Mouse (Mus musculus) spleen, adult 2 months (tissue): ENCODE measurements around the gene Tchp. TPM values are rescaled to one million over a fixed set of nuclear protein-coding genes. Genes with fewer than 3 reads are reported as not detected.

Source experiments
- DNase-seq, 2 experiments: peaks; one replicate each; pipeline versions ENCODE4 v3.0.0 to v3.0.0-alpha.2; 2012 to 2021; ENCODE audit warnings: low spot score in 2 of 2, low read depth in 1 of 2
- H3K27ac ChIP-seq: fragments of 200-500 bp; 2 replicates; pipeline ENCODE4 v1.5.1; 2012; ENCODE audit warnings: low read length, inconsistent platforms; ENCODE audit not compliant: insufficient read depth
- H3K27me3 ChIP-seq: fragments of 200-500 bp; 2 replicates; pipeline ENCODE4 v1.6.1; 2012; ENCODE audit warnings: mild to moderate bottlenecking, moderate library complexity, low read length, inconsistent platforms; ENCODE audit not compliant: control insufficient read depth, insufficient read depth
- H3K36me3 ChIP-seq: fragments of 200-500 bp; 2 replicates; pipeline ENCODE4 v1.6.1; 2012; ENCODE audit warnings: mild to moderate bottlenecking, low read length, inconsistent platforms; ENCODE audit not compliant: control insufficient read depth, insufficient read depth
- H3K4me1 ChIP-seq: fragments of 200-500 bp; 2 replicates; pipeline ENCODE4 v1.6.1; 2011; ENCODE audit warnings: inconsistent platforms; ENCODE audit not compliant: control insufficient read depth, insufficient read depth, insufficient read length
- H3K4me3 ChIP-seq: fragments of 200-500 bp; 2 replicates; pipeline ENCODE4 v1.5.1; 2011; ENCODE audit warnings: mild to moderate bottlenecking, inconsistent platforms; ENCODE audit not compliant: insufficient read depth, insufficient read length; ENCODE audit errors: extremely low read depth
- CTCF ChIP-seq: fragments of 200-500 bp; IDR thresholded peaks from 2 replicates; pipeline ENCODE4 v1.5.1; 2011; ENCODE audit warnings: mild to moderate bottlenecking, inconsistent platforms; ENCODE audit not compliant: insufficient read depth, insufficient read length, insufficient replicate concordance; ENCODE audit errors: extremely low read depth
- POLR2A ChIP-seq: fragments of 200-500 bp; IDR thresholded peaks from 2 replicates; pipeline ENCODE4 v1.6.1; 2011; ENCODE audit warnings: low read depth, low read length, inconsistent platforms
- WGBS: fragments of 180-500 bp; shearing (Covaris S2); methylation state at CpG from one replicate; pipeline ENCODE4 v1.1.7; 2018; 5-methylcytosine and 5-hydroxymethylcytosine counted together
- polyA plus RNA-seq: library from polyadenylated mRNA; depleted of rRNA; stranded (reverse); fragments of >200 nt; gene quantifications from 2 replicates; pipeline ENCODE4 v1.2.3, GENCODE M21; 2012

Tchp gene
- polyA plus RNA-seq, 1 experiment = 14.1 TPM

DNA sequence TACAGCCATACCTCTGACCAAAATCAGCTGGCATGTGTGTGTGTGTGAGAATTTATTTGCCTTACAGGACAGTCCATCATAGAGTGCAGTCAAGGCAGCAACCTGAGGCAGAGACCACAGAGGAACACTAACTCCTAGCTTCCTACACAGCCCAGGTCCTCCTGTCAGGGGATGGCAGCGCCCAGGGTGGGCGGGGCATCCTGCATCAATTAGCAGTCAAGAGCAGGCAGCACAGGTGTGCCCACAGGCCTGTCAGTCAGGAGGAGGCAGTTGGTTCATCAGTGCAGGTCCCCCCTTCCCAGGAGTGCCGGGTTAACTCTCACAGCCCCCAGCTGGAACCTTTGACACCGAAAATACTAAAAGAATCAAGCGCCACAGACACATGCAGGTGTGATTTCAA lies 38.5 kb upstream of the Tchp start:
- no peak overlapping the region for H3K27ac ChIP-seq
- H3K4me1 ChIP-seq = no peaks in the 10 kb centered on the region
- DNase-seq = no peak
- TF ChIP-seq CTCF (no peak), POLR2A (no peak)
- H3K4me3 ChIP-seq = no peak overlapping the region
- WGBS = 87% methylated on average over 5 of the region's 5 CpGs
- H3K36me3 ChIP-seq = peaks cover 19% of the 10 kb centered on the region
- no peaks in the 10 kb centered on the region for H3K27me3 ChIP-seq

DNA sequence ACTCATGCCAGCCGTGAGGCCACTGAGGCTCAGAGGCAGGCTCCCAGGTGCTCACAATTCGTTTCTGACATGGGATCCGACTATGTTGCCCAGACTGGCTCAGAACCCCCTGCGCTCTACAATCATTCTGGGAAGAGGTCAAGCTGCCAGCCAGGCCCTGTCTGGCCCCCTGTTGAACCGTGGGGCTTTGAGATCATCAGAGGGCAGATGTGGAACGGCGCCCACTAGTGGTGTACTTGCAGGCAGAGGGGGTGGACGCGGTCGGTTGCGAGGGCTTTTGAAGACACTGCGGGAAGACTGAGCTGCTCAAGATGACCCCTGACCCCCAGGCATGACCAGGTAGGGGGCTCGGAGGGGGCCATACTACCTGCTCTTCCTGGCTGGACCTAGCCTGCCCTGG lies 34.4 kb upstream of the Tchp start:
- DNase-seq = no peak
- Histone ChIP-seq H3K27ac (no peak overlapping the region), H3K36me3 (peaks cover 46% of the 10 kb centered on the region), H3K27me3 (no peaks in the 10 kb centered on the region), H3K4me1 (no peaks in the 10 kb centered on the region), H3K4me3 (no peak overlapping the region)
- TF ChIP-seq POLR2A (no peak), CTCF (0 out of 2 replicates have a peak, but pooled peaks have one; percentile 0)
- 94% methylated on average over 13 of the region's 13 CpGs for WGBS

DNA sequence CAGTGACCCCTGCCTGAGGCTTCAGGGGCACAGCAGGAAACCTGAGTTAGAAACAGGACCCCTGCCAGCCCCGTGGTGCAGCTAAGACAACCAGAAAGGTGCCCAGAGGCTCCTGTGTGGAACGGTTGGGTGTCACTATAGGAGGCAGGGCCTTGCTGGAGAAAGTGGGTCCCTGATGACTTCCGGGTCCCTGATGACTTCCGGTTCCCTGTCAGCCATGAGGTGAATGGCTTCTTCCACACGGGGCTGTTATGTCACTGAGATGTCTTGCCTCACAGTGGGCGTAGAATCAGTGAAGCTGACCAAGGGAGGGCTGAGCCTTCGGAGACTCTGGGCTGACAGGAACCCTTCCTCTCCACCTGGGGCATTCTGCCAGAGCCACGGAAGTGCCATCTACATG lies 33.0 kb upstream of the Tchp start:
- TF ChIP-seq CTCF (no peak), POLR2A (no peak)
- Histone ChIP-seq H3K4me3 (no peak overlapping the region), H3K27ac (no peak overlapping the region), H3K27me3 (no peaks in the 10 kb centered on the region), H3K4me1 (no peaks in the 10 kb centered on the region), H3K36me3 (peaks cover 43% of the 10 kb centered on the region)
- no peak for DNase-seq
- 91% methylated on average over 8 of the region's 8 CpGs for WGBS

DNA sequence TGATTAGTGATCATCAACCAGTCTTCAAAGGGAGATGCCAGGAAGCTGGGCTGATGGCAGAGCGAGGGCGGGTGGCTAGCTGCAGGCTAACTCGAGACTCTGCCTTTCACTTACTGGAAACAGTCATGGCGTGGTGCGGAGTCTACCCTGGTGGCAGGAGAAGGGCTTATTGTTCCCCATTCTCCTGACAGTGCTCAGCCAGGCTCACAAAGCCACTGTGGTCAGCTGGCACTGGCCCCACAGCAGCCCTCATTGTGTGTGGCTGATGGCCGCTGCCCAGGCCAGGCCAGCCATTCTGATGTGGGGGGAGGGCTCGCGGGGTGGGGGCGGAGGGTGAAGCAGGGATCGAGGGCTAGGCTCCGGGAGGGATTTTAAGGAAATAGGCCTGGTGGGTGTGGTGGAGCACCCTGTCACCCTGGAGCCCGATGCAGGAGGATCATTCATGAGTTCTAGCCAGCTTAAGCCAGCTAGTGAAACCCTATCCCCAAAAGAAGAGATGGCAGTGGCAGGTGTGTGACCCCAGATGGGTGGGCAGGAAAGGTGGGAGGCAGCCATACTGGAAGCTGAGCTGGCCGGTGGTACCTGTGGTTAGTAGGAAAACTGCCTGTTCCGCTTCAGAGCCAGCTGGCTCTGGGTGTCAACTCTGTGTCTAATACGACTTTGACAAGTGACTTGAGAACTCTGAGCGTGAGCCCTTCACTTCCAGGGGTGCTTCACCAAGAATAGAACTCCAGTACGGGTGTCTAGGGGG lies 27.5 kb upstream of the Tchp start:
- H3K27ac ChIP-seq = peak overlapping the region; percentile 82
- 46% methylated on average over 17 of the region's 17 CpGs for WGBS

DNA sequence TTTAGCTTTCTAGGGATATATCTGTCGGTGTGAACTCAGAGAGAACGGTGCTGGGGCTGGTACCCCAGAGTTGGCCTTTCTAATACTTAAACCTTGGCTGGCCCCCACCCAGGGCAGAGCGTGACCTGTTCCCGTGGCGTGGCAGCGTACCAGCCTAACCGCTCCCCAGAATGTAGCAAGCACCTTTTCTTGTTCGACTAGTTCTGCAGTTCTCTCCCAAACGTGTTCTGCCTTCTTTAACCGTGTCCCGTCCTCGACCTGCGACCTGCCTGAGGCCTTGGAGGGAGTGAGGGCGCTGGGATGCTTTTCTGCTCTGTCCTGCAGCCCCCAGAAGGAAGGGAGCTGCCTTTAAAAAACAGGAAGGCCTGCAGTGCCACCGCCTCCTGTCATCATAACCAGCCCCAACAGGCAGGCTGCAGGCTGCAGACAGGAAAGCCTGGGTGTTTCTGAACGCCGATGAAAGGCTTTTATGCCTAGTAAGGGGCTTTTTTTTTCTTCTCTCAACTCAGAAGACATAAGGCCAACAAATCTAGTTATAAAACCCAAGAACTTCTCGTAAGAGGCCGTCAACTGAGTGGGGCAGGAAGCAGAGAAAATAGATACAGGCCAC lies 26.8 kb upstream of the Tchp start:
- Histone ChIP-seq H3K36me3 (peaks cover 13% of the 10 kb centered on the region), H3K27ac (peak overlapping the region; percentile 82), H3K4me3 (peak overlapping the region; percentile 35; the same call in 1 of the 2 replicates), H3K4me1 (peaks cover 35% of the 10 kb centered on the region; the same call in 1 of the 2 replicates), H3K27me3 (no peaks in the 10 kb centered on the region)
- DNase-seq = no peak
- TF ChIP-seq CTCF (no peak), POLR2A (no peak)
- WGBS = 21% methylated on average over 19 of the region's 19 CpGs

More for the DNA sequence above, 27.5 kb upstream of the Tchp start:
- Histone ChIP-seq H3K36me3 (peaks cover 19% of the 10 kb centered on the region), H3K4me3 (no peak overlapping the region), H3K27me3 (no peaks in the 10 kb centered on the region), H3K4me1 (peaks cover 29% of the 10 kb centered on the region; the same call in 1 of the 2 replicates)
- DNase-seq = no peak
- TF ChIP-seq POLR2A (no peak), CTCF (no peak)

DNA sequence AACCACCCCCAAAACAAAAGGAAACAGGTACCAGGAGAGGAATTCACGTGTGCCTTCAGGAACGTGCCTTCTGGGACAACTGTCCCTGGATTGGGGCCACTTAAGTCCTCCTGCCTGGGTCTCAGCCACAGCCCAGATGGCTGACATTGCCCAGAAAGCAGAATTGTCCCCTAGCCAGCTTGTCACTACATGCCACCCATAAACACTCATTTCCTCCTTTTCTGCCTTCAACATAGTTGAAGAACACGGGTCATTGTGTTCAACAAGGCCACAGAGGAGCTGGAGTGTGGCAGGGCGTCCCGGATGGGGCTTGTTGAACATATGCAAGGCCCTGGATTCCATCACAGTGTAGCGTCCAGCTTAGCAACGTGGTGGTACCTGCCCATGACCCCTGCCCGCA lies 25.8 kb upstream of the Tchp start:
- H3K27ac ChIP-seq = peak overlapping the region; percentile 46
- TF ChIP-seq POLR2A = no peak
- no peak for TF ChIP-seq CTCF
- peaks cover 4% of the 10 kb centered on the region for H3K36me3 ChIP-seq
- H3K27me3 ChIP-seq = no peaks in the 10 kb centered on the region
- no peak for DNase-seq
- WGBS = 30% methylated on average over 8 of the region's 8 CpGs
- H3K4me3 ChIP-seq = no peak overlapping the region
- peaks cover 35% of the 10 kb centered on the region; the same call in 1 of the 2 replicates for H3K4me1 ChIP-seq

DNA sequence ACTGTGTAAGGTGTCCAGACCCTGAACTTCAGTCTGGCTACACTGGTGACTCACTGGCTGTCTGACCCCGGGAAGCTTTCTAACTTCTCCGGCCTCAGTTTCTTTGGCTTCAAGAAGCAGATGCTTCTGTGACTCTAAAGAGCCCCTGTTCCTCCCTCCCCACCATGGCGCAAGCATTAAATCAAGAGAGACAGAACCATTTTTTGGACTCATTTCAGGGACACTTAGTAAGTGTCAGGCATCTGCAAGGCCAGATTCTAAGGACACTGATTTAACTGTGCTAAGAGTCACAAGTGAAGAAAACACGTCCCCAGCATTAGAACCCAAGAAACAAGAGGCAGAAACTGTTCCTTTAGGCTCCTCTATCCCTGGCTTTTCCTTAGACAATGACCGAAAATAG lies 21.6 kb upstream of the Tchp start:
- DNase-seq = no peak
- 85% methylated on average over 5 of the region's 5 CpGs for WGBS
- TF ChIP-seq POLR2A = no peak
- TF ChIP-seq CTCF = no peak
- H3K4me1 ChIP-seq = peaks cover 35% of the 10 kb centered on the region; the same call in 1 of the 2 replicates
- no peaks in the 10 kb centered on the region for H3K27me3 ChIP-seq
- H3K4me3 ChIP-seq = no peak overlapping the region
- H3K27ac ChIP-seq = no peak overlapping the region
- no peaks in the 10 kb centered on the region for H3K36me3 ChIP-seq
